Mouse (Mus musculus) heart, embryonic 16.5 days (tissue): ENCODE results near the gene Hist1h3g. TPM values are rescaled to one million over a fixed set of nuclear protein-coding genes. Genes with fewer than 3 reads are reported as not detected.

Source experiments
- ATAC-seq: fragments of 200-750 bp; cut with Nextera tagmentation; replicated peaks from 2 replicates; pipeline ENCODE4 v1.8.0; 2017; ENCODE audit warnings: moderate number of reproducible peaks; ENCODE audit not compliant: insufficient read depth, low FRiP score; ENCODE audit errors: extremely low read depth
- H3K27ac ChIP-seq: fragments of 300-500 bp; sonication (generic); 2 replicates; pipeline ENCODE4 v1.5.1; 2014; ENCODE audit warnings: mild to moderate bottlenecking, low read length, control low read depth, moderate library complexity
- H3K27me3 ChIP-seq: fragments of 300-500 bp; sonication (generic); 2 replicates; pipeline ENCODE4 v1.6.1; 2014; ENCODE audit warnings: low read length, mixed read lengths; ENCODE audit not compliant: control insufficient read depth, insufficient read depth
- H3K36me3 ChIP-seq: fragments of 300-500 bp; sonication (generic); 2 replicates; pipeline ENCODE4 v1.6.1; 2014; ENCODE audit not compliant: control insufficient read depth, insufficient read depth
- H3K4me1 ChIP-seq: fragments of 300-500 bp; sonication (generic); 2 replicates; pipeline ENCODE4 v1.6.1; 2014; ENCODE audit warnings: low read length, mixed read lengths; ENCODE audit not compliant: control insufficient read depth, insufficient read depth
- H3K4me2 ChIP-seq: fragments of 300-500 bp; sonication (generic); 2 replicates; pipeline ENCODE4 v1.6.1; 2014; ENCODE audit warnings: low read depth, mild to moderate bottlenecking, control low read depth, low read length
- H3K4me3 ChIP-seq: fragments of 300-500 bp; sonication (generic); 2 replicates; pipeline ENCODE4 v1.5.1; 2014; ENCODE audit warnings: mild to moderate bottlenecking, control low read depth, low read length
- H3K9ac ChIP-seq: fragments of 300-500 bp; sonication (generic); 2 replicates; pipeline ENCODE4 v1.6.1; 2014; ENCODE audit warnings: low read length, control low read depth
- H3K9me3 ChIP-seq: fragments of 300-500 bp; sonication (generic); replicated peaks from 2 replicates; pipeline ENCODE4 v1.6.1; 2016; ENCODE audit warnings: low read length; ENCODE audit not compliant: control insufficient read depth
- WGBS: fragments of 180-500 bp; shearing (Covaris S2); extraction: QIAGEN DNeasy Blood & Tissue Kit; methylation state at CpG from one replicate; pipeline ENCODE4 v1.1.7; 2014; 5-methylcytosine and 5-hydroxymethylcytosine counted together
- polyA plus RNA-seq: library from polyadenylated mRNA; unstranded; fragments of >200 nt; fragmentation: Nextera tagmentation; extraction: Ambion mirVana; gene quantifications from 2 replicates; pipeline ENCODE4 v1.2.1, GENCODE M21; 2015

Gene Hist1h3g
- polyA plus RNA-seq, 1 experiment from 2014 or later = 2.2 TPM

DNA sequence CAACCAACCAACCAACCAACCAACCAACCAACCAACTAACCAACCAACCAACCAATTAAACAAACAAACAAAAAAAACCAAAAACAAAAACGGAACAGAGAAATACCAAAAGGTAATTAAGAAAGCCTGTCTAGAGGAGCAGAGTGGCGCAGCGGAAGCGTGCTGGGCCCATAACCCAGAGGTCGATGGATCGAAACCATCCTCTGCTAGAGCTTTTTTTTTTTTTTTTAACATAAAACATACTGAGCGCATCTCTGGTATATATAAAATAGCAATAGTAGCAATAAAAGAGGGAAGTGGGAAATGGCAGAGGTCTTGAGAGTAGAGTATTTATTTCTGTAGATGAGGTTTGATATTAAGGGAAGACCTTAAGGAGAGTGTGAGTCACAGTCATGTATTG is 35.3 kb upstream of the Hist1h3g start:
- Histone ChIP-seq H3K27ac (no peak overlapping the region), H3K27me3 (no peaks in the 10 kb centered on the region), H3K4me3 (no peak overlapping the region), H3K36me3 (no peaks in the 10 kb centered on the region), H3K9me3 (no peaks in the 10 kb centered on the region), H3K4me2 (no peak overlapping the region), H3K4me1 (peaks cover 15% of the 10 kb centered on the region), H3K9ac (no peak overlapping the region)
- no peak for ATAC-seq
- 24% methylated on average over 7 of the region's 7 CpGs for WGBS

DNA sequence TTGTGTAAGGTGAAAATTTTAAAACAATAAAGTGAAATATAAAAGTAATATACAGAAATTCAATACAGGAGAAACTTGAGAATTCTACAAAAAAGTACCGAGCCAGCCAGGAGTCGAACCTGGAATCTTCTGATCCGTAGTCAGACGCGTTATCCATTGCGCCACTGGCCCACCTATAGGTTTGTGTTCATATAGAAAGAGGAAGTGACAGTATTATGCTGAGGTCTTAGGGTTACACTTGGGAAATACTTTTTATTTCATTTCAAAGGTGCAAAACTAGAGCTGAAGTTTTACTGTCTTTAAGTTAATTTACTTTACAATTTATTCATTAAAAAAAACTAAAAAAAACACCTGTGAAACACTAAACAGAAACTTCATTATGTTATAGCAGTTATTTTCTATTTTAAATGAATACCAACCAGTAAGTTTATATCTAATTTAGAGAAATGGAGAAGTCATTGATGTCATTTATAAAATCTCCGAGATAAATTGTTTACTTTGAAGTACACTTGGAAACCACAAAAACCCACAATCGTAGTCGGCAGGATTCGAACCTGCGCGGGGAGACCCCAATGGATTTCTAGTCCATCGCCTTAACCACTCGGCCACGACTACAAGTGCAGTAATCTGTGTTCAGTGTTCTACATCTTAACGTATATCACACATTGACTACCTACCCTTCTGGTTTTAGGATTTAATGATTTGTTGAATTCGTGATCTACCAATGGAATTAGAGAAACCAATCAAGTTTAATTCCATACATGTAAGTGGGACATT is 34.6 kb upstream of the Hist1h3g start:
- H3K9ac ChIP-seq = no peak overlapping the region
- no peak; the same call in 1 of the 2 replicates for ATAC-seq
- no peaks in the 10 kb centered on the region for H3K9me3 ChIP-seq
- H3K4me1 ChIP-seq = peaks cover 21% of the 10 kb centered on the region
- H3K27me3 ChIP-seq = no peaks in the 10 kb centered on the region
- H3K4me3 ChIP-seq = no peak overlapping the region
- H3K36me3 ChIP-seq = no peaks in the 10 kb centered on the region
- H3K4me2 ChIP-seq = no peak overlapping the region
- H3K27ac ChIP-seq = no peak overlapping the region
- 6% methylated on average over 17 of the region's 17 CpGs for WGBS

DNA sequence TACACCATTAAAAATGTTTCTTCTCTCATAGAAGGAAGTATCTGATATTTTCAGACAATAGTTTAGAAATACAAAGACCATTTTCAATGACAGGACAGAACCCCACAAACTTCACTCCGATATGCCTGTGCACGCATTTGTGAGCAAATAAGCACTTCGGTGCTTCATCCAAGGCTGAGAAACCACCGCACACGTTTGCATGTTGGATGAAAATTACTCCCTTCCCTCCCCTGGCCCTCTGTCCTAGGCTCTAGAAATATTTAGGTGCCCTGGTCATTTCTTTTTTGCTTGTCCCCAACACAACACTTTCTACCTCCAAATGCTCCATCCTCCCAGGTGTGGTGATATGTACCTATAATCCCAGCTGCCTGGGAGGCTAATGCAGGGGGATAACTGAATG is 33.7 kb upstream of the Hist1h3g start:
- WGBS = 33% methylated on average over 5 of the region's 5 CpGs
- Histone ChIP-seq H3K9me3 (no peaks in the 10 kb centered on the region), H3K9ac (no peak overlapping the region), H3K36me3 (no peaks in the 10 kb centered on the region), H3K27ac (no peak overlapping the region), H3K4me2 (peak overlapping the region; percentile 38), H3K4me3 (peak overlapping the region; percentile 24), H3K27me3 (no peaks in the 10 kb centered on the region), H3K4me1 (peaks cover 26% of the 10 kb centered on the region)
- ATAC-seq = no peak

DNA sequence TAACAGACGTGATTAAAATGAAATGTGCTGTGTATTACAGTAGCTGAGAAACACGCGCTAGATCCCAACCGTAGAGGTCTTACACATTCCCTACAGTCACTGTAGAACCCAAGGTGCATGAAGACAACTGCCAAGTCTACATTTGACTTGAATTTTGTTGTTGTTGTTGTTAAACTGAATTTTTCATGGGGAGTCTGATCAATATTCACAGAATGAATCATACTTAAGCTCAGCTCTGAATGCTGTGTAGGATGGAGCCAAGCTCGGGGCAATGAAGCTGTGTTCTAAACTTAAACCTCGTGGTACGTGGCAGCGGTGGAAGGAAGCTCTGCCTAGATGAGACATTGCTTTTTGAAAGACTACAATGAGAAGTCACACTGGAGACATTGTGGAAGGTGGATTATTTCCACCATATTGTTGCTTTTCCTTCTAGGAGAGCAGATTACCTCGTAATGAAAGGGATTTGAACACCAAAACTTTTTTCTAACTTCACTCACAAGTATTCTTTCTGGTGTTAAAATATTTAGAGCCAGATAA is 33.1 kb upstream of the Hist1h3g start:
- H3K4me2 ChIP-seq = peak overlapping the region; percentile 38
- WGBS = 39% methylated on average over 9 of the region's 9 CpGs
- no peaks in the 10 kb centered on the region for H3K27me3 ChIP-seq
- no peak for ATAC-seq
- H3K4me1 ChIP-seq = peaks cover 26% of the 10 kb centered on the region
- no peaks in the 10 kb centered on the region for H3K36me3 ChIP-seq
- H3K9ac ChIP-seq = no peak overlapping the region
- no peaks in the 10 kb centered on the region for H3K9me3 ChIP-seq
- H3K27ac ChIP-seq = no peak overlapping the region
- H3K4me3 ChIP-seq = peak overlapping the region; percentile 24

DNA sequence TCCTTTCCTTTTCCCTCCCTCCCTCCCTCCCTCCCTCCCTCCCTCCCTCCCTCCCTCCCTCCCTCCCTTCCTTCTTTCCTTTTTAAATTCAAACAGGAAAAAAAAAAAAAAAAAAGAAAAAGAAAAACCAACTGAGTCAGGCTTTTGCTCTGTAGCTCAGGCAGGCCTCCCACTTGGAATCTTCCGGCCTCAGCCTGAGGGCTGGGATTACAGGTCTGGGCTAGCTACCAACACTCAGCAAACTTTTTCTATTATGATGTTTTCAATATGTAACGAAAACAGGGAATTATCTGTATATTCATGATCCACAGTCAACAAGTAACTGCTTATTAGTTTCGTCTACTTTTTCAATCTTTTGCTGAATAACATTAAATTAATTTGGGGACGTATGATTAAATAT is 32.3 kb upstream of the Hist1h3g start:
- Histone ChIP-seq H3K4me3 (no peak overlapping the region), H3K27me3 (no peaks in the 10 kb centered on the region), H3K4me2 (no peak overlapping the region), H3K27ac (no peak overlapping the region), H3K4me1 (peaks cover 23% of the 10 kb centered on the region), H3K9me3 (no peaks in the 10 kb centered on the region), H3K36me3 (no peaks in the 10 kb centered on the region), H3K9ac (no peak overlapping the region)
- WGBS = 64% methylated on average over 4 of the region's 4 CpGs
- ATAC-seq = no peak

DNA sequence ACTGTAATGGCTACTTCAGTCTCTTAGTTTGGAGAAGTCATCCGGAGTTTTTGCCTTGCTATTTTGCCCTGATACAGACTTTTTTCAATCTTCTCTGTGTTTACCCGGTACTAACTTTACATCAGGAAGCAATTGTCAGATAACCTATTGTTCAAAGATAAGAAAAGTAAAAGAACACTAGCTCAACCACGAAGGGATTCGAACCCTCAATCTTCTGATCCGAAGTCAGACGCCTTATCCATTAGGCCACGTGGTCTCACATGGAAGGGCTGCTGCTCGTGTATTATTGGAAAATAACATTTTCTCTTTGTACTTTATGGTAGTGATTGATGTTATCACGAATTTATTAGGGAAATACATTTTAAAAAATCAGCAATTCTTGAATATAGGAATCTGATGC is 31.4 kb upstream of the Hist1h3g start:
- no peaks in the 10 kb centered on the region for H3K27me3 ChIP-seq
- no peaks in the 10 kb centered on the region for H3K36me3 ChIP-seq
- no peaks in the 10 kb centered on the region for H3K9me3 ChIP-seq
- no peak overlapping the region for H3K27ac ChIP-seq
- no peak overlapping the region for H3K4me3 ChIP-seq
- peaks cover 17% of the 10 kb centered on the region for H3K4me1 ChIP-seq
- H3K9ac ChIP-seq = no peak overlapping the region
- peak overlapping the region; percentile 14; the same call in 1 of the 2 replicates for H3K4me2 ChIP-seq
- no peak for ATAC-seq
- 4% methylated on average over 9 of the region's 9 CpGs for WGBS

DNA sequence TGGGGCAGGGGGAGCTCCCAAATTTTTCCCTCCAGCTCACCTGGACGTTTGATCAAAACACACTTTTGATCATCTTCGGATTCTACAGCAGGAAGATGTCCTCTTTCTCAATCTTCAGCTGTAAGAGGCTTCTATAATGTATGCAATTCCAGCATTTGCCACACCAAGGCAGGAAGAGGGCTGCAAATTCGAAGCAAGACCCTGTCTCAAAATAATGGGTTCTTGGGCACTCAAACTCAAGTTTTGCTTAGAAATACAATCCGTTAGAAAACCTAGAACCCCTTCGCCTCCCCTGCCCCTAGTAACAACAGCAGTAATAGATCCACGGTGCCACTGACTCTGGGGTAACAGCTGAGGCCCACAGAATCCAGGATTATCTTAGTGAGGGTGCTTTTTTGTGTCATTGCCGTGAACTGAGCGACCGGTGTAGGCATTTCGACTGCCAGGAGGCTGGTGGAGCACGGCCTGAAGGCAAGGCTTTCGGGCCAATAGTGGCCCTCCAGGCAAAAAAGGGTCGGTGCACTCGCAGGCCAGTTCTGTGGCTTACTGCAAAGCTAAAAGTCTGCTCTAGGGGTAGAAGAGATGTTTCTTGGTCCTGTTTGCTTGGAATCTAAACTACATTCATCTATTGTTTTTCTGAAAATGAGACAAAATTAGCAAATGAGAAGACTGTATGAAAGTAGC is 29.4 kb upstream of the Hist1h3g start:
- H3K27ac ChIP-seq = peak overlapping the region; percentile 23; the same call in 1 of the 2 replicates

DNA sequence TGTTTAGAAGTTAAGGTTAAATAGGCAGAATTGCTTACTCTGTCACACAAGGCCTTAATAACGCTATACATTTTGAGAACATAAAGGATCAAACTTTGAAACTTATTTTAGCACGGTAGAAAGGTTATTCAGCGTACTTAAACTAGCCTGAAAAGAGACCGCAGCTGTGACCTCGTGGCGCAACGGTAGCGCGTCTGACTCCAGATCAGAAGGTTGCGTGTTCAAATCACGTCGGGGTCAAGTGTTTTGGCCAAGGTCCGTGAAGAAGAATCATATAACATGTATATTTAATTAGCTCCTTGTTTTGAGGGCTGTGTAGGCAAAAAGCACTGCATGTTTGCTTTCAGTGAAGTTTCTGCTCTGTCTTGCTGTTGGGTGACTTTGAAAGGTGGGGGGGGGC is 28.9 kb upstream of the Hist1h3g start:
- ATAC-seq = no peak
- Histone ChIP-seq H3K27me3 (no peaks in the 10 kb centered on the region), H3K36me3 (no peaks in the 10 kb centered on the region), H3K4me2 (peak overlapping the region; percentile 65), H3K4me1 (peaks cover 20% of the 10 kb centered on the region), H3K4me3 (peak overlapping the region; percentile 46), H3K9me3 (no peaks in the 10 kb centered on the region), H3K9ac (peak overlapping the region; percentile 60), H3K27ac (peak overlapping the region; percentile 31; the same call in 1 of the 2 replicates)
- WGBS = 13% methylated on average over 13 of the region's 13 CpGs

More for the DNA sequence above, 29.4 kb upstream of the Hist1h3g start:
- peak overlapping the region; percentile 46 for H3K4me3 ChIP-seq
- H3K9ac ChIP-seq = peak overlapping the region; percentile 60
- WGBS = 17% methylated on average over 14 of the region's 14 CpGs
- 0 out of 2 replicates have a peak, but pooled peaks have one; percentile 37 for ATAC-seq
- no peaks in the 10 kb centered on the region for H3K27me3 ChIP-seq
- peak overlapping the region; percentile 65 for H3K4me2 ChIP-seq
- peaks cover 20% of the 10 kb centered on the region for H3K4me1 ChIP-seq
- H3K36me3 ChIP-seq = no peaks in the 10 kb centered on the region
- H3K9me3 ChIP-seq = no peaks in the 10 kb centered on the region
